ENCODE assay signal across 12 mouse cellular contexts in the genomic region with DNA sequence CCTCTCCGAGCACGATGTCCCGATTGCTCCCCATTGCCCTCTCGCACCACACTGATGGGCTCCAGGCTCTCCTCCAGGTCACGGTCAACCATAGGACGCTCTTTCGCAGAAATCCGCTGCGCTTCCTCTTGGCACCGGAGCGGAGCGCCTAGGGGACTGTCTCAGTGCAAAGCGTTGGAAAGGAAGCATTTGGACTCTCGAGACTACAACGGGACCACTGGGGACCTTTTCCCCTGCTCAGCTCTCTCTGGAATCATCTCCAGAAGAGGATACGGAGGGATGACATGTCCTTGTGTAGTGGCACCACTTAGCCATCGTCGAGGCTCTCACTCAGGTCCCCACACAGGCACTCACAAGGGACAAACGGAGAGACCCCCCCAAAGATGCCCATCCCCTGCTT. TPM values are rescaled to one million over a fixed set of nuclear protein-coding genes. Genes with fewer than 3 reads are reported as not detected.
DNase-seq lines count a peak whose midpoint lies in the region; ATAC-seq and TF ChIP-seq lines count a peak whose summit lies in the region.
"Had no signal": no experiment of that assay in that cellular context is flagged by ENCODE, and none has a peak within 500 bp of the region (broad histone marks: within the 10 kb centered on the region; RNA-seq: fewer than 3 reads in every experiment).

No protein-coding gene starts in this region.

- no peak for TF ChIP-seq POLR2A in ES-Bruce4 (IDR thresholded peaks at IDR 0.05; ENCODE audit: insufficient read depth, low read length)

- H3K4me3 ChIP-seq in forebrain, embryonic 10.5 days: peak overlapping the region; percentile 45
- no peak overlapping the region for H3K4me3 ChIP-seq in forebrain, embryonic 11.5 days (ENCODE audit: low read depth, low read length)
- H3K4me3 ChIP-seq in ES-Bruce4 (ENCODE audit: low read depth, low read length): peak overlapping the region; percentile 15; the same call in 1 of the 2 replicates
- peak overlapping the region; percentile 31 for H3K4me3 ChIP-seq in forebrain, embryonic 14.5 days (ENCODE audit: low read depth, low read length)
- peak overlapping the region; percentile 36; the same call in 1 of the 2 replicates for H3K4me3 ChIP-seq in limb, embryonic 15.5 days

- H3K9ac ChIP-seq in forebrain, embryonic 11.5 days (ENCODE audit: low read length): no peak overlapping the region
- no peak overlapping the region for H3K9ac ChIP-seq in ES-Bruce4 (ENCODE audit: low read depth, poor library complexity, severe bottlenecking)
- no peak overlapping the region for H3K9ac ChIP-seq in forebrain, embryonic 14.5 days (ENCODE audit: low read length)
- H3K9ac ChIP-seq in limb, embryonic 15.5 days: no peak overlapping the region

- no peak for TF ChIP-seq EP300 in ES-Bruce4 (IDR thresholded peaks at IDR 0.05; ENCODE audit: insufficient read depth, low read depth, low read length)

- H3K36me3 ChIP-seq in forebrain, embryonic 10.5 days (replicated peaks): peaks cover 4% of the 10 kb centered on the region
- no peaks in the 10 kb centered on the region for H3K36me3 ChIP-seq in forebrain, embryonic 11.5 days (ENCODE audit: control insufficient read depth, insufficient read depth, low read length)
- H3K36me3 ChIP-seq in ES-Bruce4 (ENCODE audit: control insufficient read depth, insufficient read depth, low read length, poor library complexity, severe bottlenecking): no peaks in the 10 kb centered on the region
- H3K36me3 ChIP-seq in forebrain, embryonic 14.5 days (ENCODE audit: control insufficient read depth, insufficient read depth, low read length): peaks cover 4% of the 10 kb centered on the region; the same call in 1 of the 2 replicates
- peaks cover under 1% of the 10 kb centered on the region; the same call in 1 of the 2 replicates for H3K36me3 ChIP-seq in limb, embryonic 15.5 days

- H3K27ac ChIP-seq in forebrain, embryonic 10.5 days: no peak overlapping the region
- no peak overlapping the region for H3K27ac ChIP-seq in forebrain, embryonic 11.5 days (ENCODE audit: low read depth, low read length)
- H3K27ac ChIP-seq in ES-Bruce4 (ENCODE audit: insufficient read depth, low read length): no peak overlapping the region
- no peak overlapping the region for H3K27ac ChIP-seq in forebrain, embryonic 14.5 days (ENCODE audit: low read depth, low read length)
- no peak overlapping the region for H3K27ac ChIP-seq in limb, embryonic 15.5 days
- H3K27ac ChIP-seq: stomach, postnatal 0 days had no signal

- H3K4me2 ChIP-seq in forebrain, embryonic 11.5 days (ENCODE audit: low read depth, low read length, severe bottlenecking): no peak overlapping the region
- peak overlapping the region; percentile 24 for H3K4me2 ChIP-seq in forebrain, embryonic 14.5 days (ENCODE audit: low read length)
- peak overlapping the region; percentile 12; the same call in 1 of the 2 replicates for H3K4me2 ChIP-seq in limb, embryonic 15.5 days

- ATAC-seq in forebrain, embryonic 11.5 days (replicated peaks; ENCODE audit: low FRiP score): no peak
- ATAC-seq in forebrain, embryonic 14.5 days: no peak
- no peak for ATAC-seq in limb, embryonic 15.5 days (ENCODE audit: insufficient number of reproducible peaks, low FRiP score, low TSS enrichment, low read depth)
- ATAC-seq in monocyte, adult 5-6 weeks (replicated peaks; ENCODE audit: insufficient number of reproducible peaks, low FRiP score, low TSS enrichment, poor library complexity, severe bottlenecking): no peak
- ATAC-seq: intestine, embryonic 16.5 days had no signal

- no peaks in the 10 kb centered on the region for H3K9me3 ChIP-seq in forebrain, embryonic 10.5 days
- no peaks in the 10 kb centered on the region for H3K9me3 ChIP-seq in forebrain, embryonic 11.5 days (ENCODE audit: control insufficient read depth, low read length)
- no peaks in the 10 kb centered on the region for H3K9me3 ChIP-seq in ES-Bruce4 (replicated peaks; ENCODE audit: control insufficient read depth, insufficient read depth, low read length, poor library complexity, severe bottlenecking)
- H3K9me3 ChIP-seq in forebrain, embryonic 14.5 days (replicated peaks; ENCODE audit: control insufficient read depth, low read length): no peaks in the 10 kb centered on the region
- H3K9me3 ChIP-seq in limb, embryonic 15.5 days: no peaks in the 10 kb centered on the region

- WGBS in forebrain, embryonic 10.5 days: under 1% methylated on average over 19 of the region's 19 CpGs
- 2% methylated on average over 19 of the region's 19 CpGs for WGBS in forebrain, embryonic 11.5 days
- 1% methylated on average over 19 of the region's 19 CpGs for WGBS in forebrain, embryonic 14.5 days
- WGBS in limb, embryonic 15.5 days: 2% methylated on average over 19 of the region's 19 CpGs

- TF ChIP-seq CTCF in ES-Bruce4 (IDR thresholded peaks at IDR 0.05; ENCODE audit: low read depth, low read length): no peak

- DNase-seq in forebrain, embryonic 10.5 days (ENCODE audit: extremely low spot score, low spot score): no peak
- no peak for DNase-seq in forebrain, embryonic 11.5 days (ENCODE audit: low spot score)
- DNase-seq in forebrain, embryonic 14.5 days (ENCODE audit: low spot score): peak; percentile 4
- no peak for DNase-seq in cerebellum, adult 8-10 months
- no peak for DNase-seq in layer of hippocampus, adult 9-10 months (ENCODE audit: low spot score)
- DNase-seq: lung, postnatal 36 days had no signal

- H3K4me1 ChIP-seq in forebrain, embryonic 10.5 days: peaks cover 32% of the 10 kb centered on the region
- peaks cover 6% of the 10 kb centered on the region; the same call in 1 of the 2 replicates for H3K4me1 ChIP-seq in forebrain, embryonic 11.5 days (replicated peaks; ENCODE audit: control insufficient read depth, insufficient read depth, low read length)
- no peaks in the 10 kb centered on the region for H3K4me1 ChIP-seq in ES-Bruce4 (ENCODE audit: control insufficient read depth, insufficient read depth, low read length)
- peaks cover 3% of the 10 kb centered on the region; the same call in 1 of the 2 replicates for H3K4me1 ChIP-seq in forebrain, embryonic 14.5 days (ENCODE audit: control insufficient read depth, insufficient read depth, low read length)
- H3K4me1 ChIP-seq in limb, embryonic 15.5 days: peaks cover 19% of the 10 kb centered on the region

- H3K27me3 ChIP-seq in forebrain, embryonic 10.5 days (ENCODE audit: poor library complexity, severe bottlenecking): peaks cover 82% of the 10 kb centered on the region
- peaks cover 47% of the 10 kb centered on the region for H3K27me3 ChIP-seq in forebrain, embryonic 11.5 days (ENCODE audit: control insufficient read depth, insufficient read depth, low read length)
- peaks cover 8% of the 10 kb centered on the region for H3K27me3 ChIP-seq in ES-Bruce4 (ENCODE audit: control insufficient read depth, insufficient read depth, low read length, poor library complexity, severe bottlenecking)
- H3K27me3 ChIP-seq in forebrain, embryonic 14.5 days (replicated peaks; ENCODE audit: control insufficient read depth, insufficient read depth, low read length): peaks cover 51% of the 10 kb centered on the region
- H3K27me3 ChIP-seq in limb, embryonic 15.5 days: peaks cover 60% of the 10 kb centered on the region

RNA-seq across cellular contexts. Expression of a gene that starts 0.7 kb away (rescaled TPM):
- polyA plus RNA-seq in forebrain, embryonic 10.5 days (2016; fragmentation: Nextera tagmentation; extraction: Ambion mirVana): 0.04 TPM in 1 of 2 replicates, not detected in the other
- polyA plus RNA-seq in forebrain, embryonic 11.5 days (2014; fragmentation: Nextera tagmentation; extraction: Ambion mirVana): not detected in 2 replicates
- not detected in 2 replicates for polyA plus RNA-seq in ES-Bruce4 (2011; ENCODE audit: insufficient read depth, insufficient read length, low read depth, missing spikeins)
- not detected in 2 replicates for polyA plus RNA-seq in forebrain, embryonic 14.5 days (2014; fragmentation: Nextera tagmentation; extraction: Ambion mirVana)
- polyA plus RNA-seq in limb, embryonic 15.5 days (2015; fragmentation: Nextera tagmentation; extraction: Ambion mirVana): not detected in 2 replicates
- not detected in 3 replicates for total RNA-seq in monocyte, adult 5-6 weeks (2017)
- total RNA-seq: left cerebral cortex, adult 8-10 months had no signal
- polyA plus RNA-seq: intestine, embryonic 16.5 days had no signal

RNA-seq across cellular contexts. Expression of a gene that starts 16.5 kb away (rescaled TPM):
- polyA plus RNA-seq in forebrain, embryonic 10.5 days (2016; fragmentation: Nextera tagmentation; extraction: Ambion mirVana): 75.5 and 79.5 TPM in 2 replicates
- 82.6 and 100 TPM in 2 replicates for polyA plus RNA-seq in forebrain, embryonic 11.5 days (2014; fragmentation: Nextera tagmentation; extraction: Ambion mirVana)
- polyA plus RNA-seq in ES-Bruce4 (2011; ENCODE audit: insufficient read depth, insufficient read length, low read depth, missing spikeins): 23.4 and 23.9 TPM in 2 replicates
- polyA plus RNA-seq in forebrain, embryonic 14.5 days (2014; fragmentation: Nextera tagmentation; extraction: Ambion mirVana): 108 and 109 TPM in 2 replicates
- 57.1 and 60.1 TPM in 2 replicates for polyA plus RNA-seq in limb, embryonic 15.5 days (2015; fragmentation: Nextera tagmentation; extraction: Ambion mirVana)
- total RNA-seq in monocyte, adult 5-6 weeks (2017): 56.3 to 79.6 TPM (median 68.6 TPM) in 3 replicates

RNA-seq across cellular contexts. Expression of a gene that starts 42.7 kb away (rescaled TPM):
- polyA plus RNA-seq in forebrain, embryonic 10.5 days (2016; fragmentation: Nextera tagmentation; extraction: Ambion mirVana): 0.05 TPM in 1 of 2 replicates, not detected in the other
- not detected in 2 replicates for polyA plus RNA-seq in forebrain, embryonic 11.5 days (2014; fragmentation: Nextera tagmentation; extraction: Ambion mirVana)
- polyA plus RNA-seq in ES-Bruce4 (2011; ENCODE audit: insufficient read depth, insufficient read length, low read depth, missing spikeins): not detected in 2 replicates
- 0.14 and 0.17 TPM in 2 replicates for polyA plus RNA-seq in forebrain, embryonic 14.5 days (2014; fragmentation: Nextera tagmentation; extraction: Ambion mirVana)
- 0.10 TPM in 1 of 2 replicates, not detected in the other for polyA plus RNA-seq in limb, embryonic 15.5 days (2015; fragmentation: Nextera tagmentation; extraction: Ambion mirVana)
- not detected in 3 replicates for total RNA-seq in monocyte, adult 5-6 weeks (2017)
- polyA plus RNA-seq: intestine, embryonic 16.5 days; stomach, postnatal 0 days had no signal

RNA-seq across cellular contexts. Expression of a gene that starts 56.2 kb away (rescaled TPM):
- polyA plus RNA-seq in forebrain, embryonic 10.5 days (2016; fragmentation: Nextera tagmentation; extraction: Ambion mirVana): 191 and 208 TPM in 2 replicates
- polyA plus RNA-seq in forebrain, embryonic 11.5 days (2014; fragmentation: Nextera tagmentation; extraction: Ambion mirVana): 140 and 143 TPM in 2 replicates
- polyA plus RNA-seq in ES-Bruce4 (2011; ENCODE audit: insufficient read depth, insufficient read length, low read depth, missing spikeins): 206 and 208 TPM in 2 replicates
- polyA plus RNA-seq in forebrain, embryonic 14.5 days (2014; fragmentation: Nextera tagmentation; extraction: Ambion mirVana): 42.9 and 48.3 TPM in 2 replicates
- 78.0 TPM in 2 replicates for polyA plus RNA-seq in limb, embryonic 15.5 days (2015; fragmentation: Nextera tagmentation; extraction: Ambion mirVana)
- 35.3 to 51.1 TPM (median 47.3 TPM) in 3 replicates for total RNA-seq in monocyte, adult 5-6 weeks (2017)

RNA-seq across cellular contexts. Expression of a gene that starts 56.2 kb away (rescaled TPM):
- 16.0 and 18.0 TPM in 2 replicates for polyA plus RNA-seq in forebrain, embryonic 10.5 days (2016; fragmentation: Nextera tagmentation; extraction: Ambion mirVana)
- polyA plus RNA-seq in forebrain, embryonic 11.5 days (2014; fragmentation: Nextera tagmentation; extraction: Ambion mirVana): 17.3 and 20.8 TPM in 2 replicates
- 5.6 and 7.1 TPM in 2 replicates for polyA plus RNA-seq in ES-Bruce4 (2011; ENCODE audit: insufficient read depth, insufficient read length, low read depth, missing spikeins)
- 15.9 and 19.6 TPM in 2 replicates for polyA plus RNA-seq in forebrain, embryonic 14.5 days (2014; fragmentation: Nextera tagmentation; extraction: Ambion mirVana)
- 12.9 and 13.3 TPM in 2 replicates for polyA plus RNA-seq in limb, embryonic 15.5 days (2015; fragmentation: Nextera tagmentation; extraction: Ambion mirVana)
- 15.2 to 21.8 TPM (median 18.2 TPM) in 3 replicates for total RNA-seq in monocyte, adult 5-6 weeks (2017)
